Mouse (Mus musculus) monocyte, adult 2 months (primary cell): ENCODE results near the gene Cdh4.

Experiments
- DNase-seq, 2 experiments: peaks; one replicate each; pipeline ENCODE4 v3.0.0; 2022; ENCODE audit warnings: low spot score in 2 of 2, low read depth in 1 of 2

Cdh4 gene

GRCm38 (mm10) chr2:179721534-179722516 is 279.6 kb downstream of the Cdh4 start:
- no peak for DNase-seq

- no peak for DNase-seq
Measured at GRCm38 (mm10) chr2:179722776-179723386, 280.6 kb downstream of the Cdh4 start.

- DNase-seq, result no peak
Measured at GRCm38 (mm10) chr2:179723401-179723800, 281.2 kb downstream of the Cdh4 start.

DNA sequence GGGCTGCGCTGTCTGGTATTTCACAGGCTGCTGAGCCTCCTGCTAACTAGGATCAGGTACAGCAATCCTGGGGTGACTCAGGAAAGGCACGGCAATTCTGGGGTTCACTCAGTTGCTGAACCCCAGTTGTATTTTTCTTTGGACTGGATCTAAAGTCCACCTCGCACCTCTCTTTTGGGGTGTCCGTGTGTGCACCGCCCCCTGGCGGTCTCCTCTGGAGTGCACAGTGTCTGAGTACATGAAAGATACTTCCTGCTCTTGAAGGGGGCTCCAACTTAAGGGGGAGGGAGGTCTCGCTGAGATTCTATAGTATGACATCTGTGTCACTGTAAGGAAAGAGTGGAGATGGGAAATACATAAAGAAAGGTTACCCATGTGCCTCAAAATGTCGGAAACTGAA is 286.8 kb downstream of the Cdh4 start:
- no peak for DNase-seq

DNA sequence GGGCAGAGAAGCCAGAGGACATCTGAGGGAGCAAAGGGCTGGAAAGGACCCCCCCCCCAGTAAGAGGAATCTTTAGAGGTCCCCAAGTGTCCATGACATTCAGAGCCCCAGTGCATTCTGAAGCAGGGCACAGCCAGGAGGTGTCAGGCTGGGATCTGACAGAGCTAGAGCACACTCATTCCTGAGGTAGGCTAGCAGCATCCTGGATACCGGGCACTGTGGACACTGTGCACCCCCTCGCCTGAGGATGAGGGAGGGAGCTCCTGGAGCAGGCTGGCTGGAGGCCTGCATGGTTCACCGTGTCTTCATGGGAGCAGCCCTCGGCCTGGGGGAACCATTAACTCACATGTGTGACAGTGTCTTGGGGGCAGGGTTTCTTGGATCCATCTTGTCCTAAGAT is 287.6 kb downstream of the Cdh4 start:
- no peak for DNase-seq

GRCm38 (mm10) chr2:179733141-179733831 is 291.1 kb downstream of the Cdh4 start:
- no peak for DNase-seq

DNA sequence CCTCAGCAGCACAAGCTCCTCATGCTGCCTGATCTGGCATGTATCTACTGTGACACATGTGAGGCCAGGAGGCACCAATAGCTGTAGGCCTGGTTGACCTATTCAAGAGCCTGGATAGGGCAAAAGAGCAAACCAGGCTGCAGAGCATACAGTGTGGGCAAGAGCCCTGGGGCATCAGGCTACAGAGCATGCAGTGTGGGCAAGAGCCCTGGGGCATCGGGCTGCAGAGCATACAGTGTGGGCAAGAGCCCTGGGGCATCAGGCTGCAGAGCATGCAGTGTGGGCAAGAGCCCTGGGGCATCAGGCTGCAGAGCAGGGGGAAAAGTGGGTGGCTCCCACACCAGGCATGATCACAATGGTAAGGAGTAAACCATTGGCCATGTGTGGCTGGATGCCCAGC is 300.2 kb downstream of the Cdh4 start:
- no peak for DNase-seq

- no peak for DNase-seq
Measured at GRCm38 (mm10) chr2:179742828-179743227, 300.6 kb downstream of the Cdh4 start.

DNA sequence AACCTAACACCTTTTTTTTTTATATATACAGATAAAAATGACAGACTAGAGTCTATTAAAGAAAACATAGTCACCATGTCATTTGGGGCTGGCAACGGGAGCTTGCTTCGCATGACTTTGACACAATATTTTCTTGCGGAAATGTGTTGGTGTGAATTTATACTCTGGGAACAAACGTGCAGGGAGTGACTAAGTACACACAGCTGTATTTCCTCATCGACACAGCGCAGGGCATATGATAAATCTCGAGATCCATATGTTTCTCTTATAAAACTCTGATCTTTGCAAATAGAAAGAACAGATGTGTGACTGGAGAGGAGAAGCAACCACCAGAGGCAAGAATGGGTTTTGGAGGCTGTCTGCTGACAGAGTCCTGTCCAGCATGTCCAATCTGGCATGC is 304.3 kb downstream of the Cdh4 start:
- DNase-seq, result no peak

DNA sequence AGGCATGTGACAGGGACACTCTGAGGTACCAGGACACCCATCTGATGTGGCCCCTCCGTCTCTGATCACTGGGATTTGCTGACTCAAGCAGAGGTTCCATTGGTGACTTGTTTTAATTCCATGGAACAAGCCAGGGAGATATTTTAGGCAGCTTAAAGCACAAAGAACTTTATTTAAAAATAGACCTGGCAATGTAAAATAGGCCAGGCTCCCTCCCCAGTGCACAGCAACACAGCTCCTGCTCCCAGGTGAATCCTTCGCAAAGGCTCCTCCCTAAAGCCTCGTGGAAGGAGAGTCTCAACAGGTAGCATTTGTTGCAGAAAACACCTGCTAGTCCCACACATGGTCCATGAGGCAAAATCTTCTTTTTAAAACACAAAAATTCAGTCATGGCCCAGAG is 307.2 kb downstream of the Cdh4 start:
- no peak for DNase-seq

- no peak for DNase-seq
Measured at GRCm38 (mm10) chr2:179753811-179754210, 311.6 kb downstream of the Cdh4 start.

- no peak for DNase-seq
Measured at GRCm38 (mm10) chr2:179754776-179755175, 312.5 kb downstream of the Cdh4 start.

- DNase-seq, result no peak
Measured at GRCm38 (mm10) chr2:179761718-179762441, 319.6 kb downstream of the Cdh4 start.

DNA sequence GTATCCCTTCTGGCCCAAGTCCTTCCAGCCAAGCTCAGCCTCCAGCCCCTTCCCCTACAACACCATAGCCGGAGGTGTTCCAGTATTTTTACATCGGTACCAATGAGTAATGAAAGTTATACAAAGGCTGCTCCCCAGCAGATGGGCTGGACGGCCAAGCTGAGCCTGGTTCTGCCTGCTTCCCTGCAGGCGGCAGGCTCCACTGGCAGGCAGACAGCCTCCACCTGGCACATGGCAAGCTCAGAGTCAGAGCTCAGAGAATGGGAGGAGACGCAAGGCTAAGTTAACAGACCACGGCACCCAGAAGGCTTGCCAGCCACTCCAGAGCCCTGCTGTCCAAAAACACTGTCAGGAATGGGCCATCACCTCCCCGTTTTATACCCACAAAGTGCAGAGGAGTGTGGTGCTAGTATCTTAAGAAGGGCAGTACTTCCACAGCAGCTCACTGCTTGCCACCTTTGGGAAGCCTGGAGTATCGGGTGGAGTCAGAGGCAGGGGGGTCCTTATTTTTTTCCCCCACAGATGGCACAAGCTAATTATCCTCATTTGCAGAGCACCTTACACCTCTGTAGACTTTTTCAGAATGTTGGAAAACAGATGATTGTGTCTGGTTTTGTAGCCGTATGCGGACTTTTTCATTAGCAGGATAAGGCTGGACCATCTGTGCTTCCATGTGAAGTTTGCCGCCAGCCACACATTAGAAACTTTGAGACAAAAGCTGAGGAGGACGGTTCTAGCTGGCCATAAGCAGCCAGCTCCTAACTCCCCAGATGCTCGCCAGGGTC is 320.5 kb downstream of the Cdh4 start:
- no peak for DNase-seq

- DNase-seq, result no peak
Measured at GRCm38 (mm10) chr2:179764460-179764859, 322.2 kb downstream of the Cdh4 start.

DNA sequence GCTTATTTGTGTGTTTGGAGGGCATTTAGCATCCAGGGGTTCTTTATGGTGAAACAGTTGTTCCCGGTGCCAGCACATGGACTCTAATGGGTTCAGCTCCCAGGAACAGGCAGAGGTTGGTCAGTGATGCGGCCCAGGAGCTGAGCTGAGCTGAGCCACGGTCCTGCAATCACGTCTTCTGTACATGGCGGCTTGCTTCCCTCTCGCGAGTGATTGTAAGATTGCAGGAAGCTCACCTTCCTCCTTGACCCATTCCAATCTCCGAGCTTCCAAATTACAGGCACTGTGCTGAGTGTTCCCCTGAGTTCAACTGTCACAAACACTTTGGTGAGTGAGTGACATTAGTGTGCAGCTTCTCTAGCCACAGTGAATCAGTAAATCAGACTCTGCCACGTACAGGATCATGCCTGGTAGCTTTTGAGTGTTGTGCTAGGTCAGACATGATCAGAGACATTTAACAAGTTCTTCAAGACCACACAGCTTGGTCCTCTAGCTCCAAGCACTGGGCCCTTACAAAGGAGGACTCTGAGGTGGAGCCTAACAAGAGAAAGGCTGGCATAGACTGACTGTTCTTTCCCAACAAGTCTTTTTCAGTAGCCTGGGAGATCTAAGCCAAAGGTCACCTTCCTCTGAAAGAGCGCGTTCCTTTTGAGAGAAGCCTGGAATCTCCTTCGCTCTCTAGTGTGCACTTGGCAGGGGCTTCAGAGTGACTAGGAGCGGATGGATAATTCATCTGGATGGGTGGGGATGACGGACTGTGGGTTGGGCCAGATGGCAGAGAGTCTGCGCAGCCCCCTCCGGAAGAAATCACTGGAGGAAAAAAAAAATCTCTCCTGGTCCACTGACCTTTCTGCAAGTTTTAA is 324.7 kb downstream of the Cdh4 start:
- DNase-seq, result no peak

- no peak for DNase-seq
Measured at GRCm38 (mm10) chr2:179767527-179767849, 325.3 kb downstream of the Cdh4 start.

DNA sequence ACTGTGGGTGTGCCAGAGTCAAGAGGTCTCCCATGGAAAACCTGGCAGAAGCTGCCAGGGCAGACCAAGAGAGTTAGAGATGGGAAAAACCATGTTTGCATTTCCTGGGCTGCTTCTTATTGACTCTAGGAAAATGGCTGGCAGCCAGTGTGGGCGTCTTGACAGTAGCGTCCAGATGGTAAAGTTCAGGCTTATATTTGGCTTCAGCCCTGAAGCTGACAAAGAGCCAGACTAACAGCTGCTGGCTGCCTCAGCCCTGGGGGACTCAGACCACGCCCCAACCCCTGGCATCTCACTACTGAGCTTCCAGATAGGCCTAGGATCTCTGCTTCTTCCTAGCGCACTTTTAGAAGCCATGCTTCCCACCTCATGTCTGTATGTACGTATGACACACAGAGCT is 326.9 kb downstream of the Cdh4 start:
- DNase-seq, result no peak

DNA sequence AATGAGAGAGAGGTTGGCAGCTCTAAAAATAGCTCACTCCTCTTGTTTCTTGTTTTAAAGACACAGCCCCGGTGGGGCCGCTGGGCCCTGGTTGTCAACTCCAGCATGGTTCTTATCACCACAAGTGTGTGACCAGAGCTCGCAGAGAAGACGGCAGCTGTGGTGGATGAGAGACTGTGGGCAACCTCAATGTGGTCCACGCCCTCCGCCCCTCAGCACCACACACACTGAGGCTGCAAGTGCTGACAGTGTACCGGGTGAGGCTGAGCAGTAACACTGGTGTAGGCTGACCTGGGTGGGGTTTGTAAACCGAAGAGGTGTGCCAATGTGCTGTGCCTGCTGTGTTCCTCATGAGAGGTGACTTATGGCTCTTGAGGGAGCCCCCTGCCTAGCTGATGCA is 327.7 kb downstream of the Cdh4 start:
- DNase-seq, result no peak
